Mouse (Mus musculus) embryonic facial prominence, embryonic 13.5 days (tissue): ENCODE measurements around the gene Ralb. TPM values are rescaled to one million over a fixed set of nuclear protein-coding genes. Genes with fewer than 3 reads are reported as not detected.

ENCODE experiments used
- ATAC-seq: fragments of 200-750 bp; cut with Nextera tagmentation; 2 replicates; pipeline ENCODE4 v1.8.0; 2017; ENCODE audit warnings: low read depth; ENCODE audit not compliant: insufficient number of reproducible peaks, insufficient read depth, low FRiP score, low TSS enrichment
- H3K27ac ChIP-seq: fragments of 300-500 bp; sonication (generic); 2 replicates; pipeline ENCODE4 v1.5.1; 2015; ENCODE audit warnings: moderate library complexity, mild to moderate bottlenecking, inconsistent platforms
- H3K27me3 ChIP-seq: fragments of 300-500 bp; sonication (generic); 2 replicates; pipeline ENCODE4 v1.6.1; 2015; ENCODE audit warnings: mild to moderate bottlenecking, inconsistent platforms
- H3K36me3 ChIP-seq: fragments of 300-500 bp; sonication (generic); 2 replicates; pipeline ENCODE4 v1.6.1; 2015; ENCODE audit warnings: mild to moderate bottlenecking, inconsistent platforms
- H3K4me1 ChIP-seq: fragments of 300-500 bp; sonication (generic); 2 replicates; pipeline ENCODE4 v1.6.1; 2015; ENCODE audit warnings: inconsistent platforms
- H3K4me2 ChIP-seq: fragments of 300-500 bp; sonication (generic); 2 replicates; pipeline ENCODE4 v1.6.1; 2015; ENCODE audit warnings: moderate library complexity, mild to moderate bottlenecking, inconsistent platforms
- H3K4me3 ChIP-seq: fragments of 300-500 bp; sonication (generic); 2 replicates; pipeline ENCODE4 v1.5.1; 2015; ENCODE audit warnings: mild to moderate bottlenecking, inconsistent platforms
- H3K9ac ChIP-seq: fragments of 300-500 bp; sonication (generic); 2 replicates; pipeline ENCODE4 v1.6.1; 2015; ENCODE audit warnings: mild to moderate bottlenecking, inconsistent platforms
- H3K9me3 ChIP-seq: fragments of 300-500 bp; sonication (generic); 2 replicates; pipeline ENCODE4 v1.6.1; 2016; ENCODE audit warnings: inconsistent platforms
- WGBS: fragments of 180-500 bp; shearing (Covaris S2); methylation state at CpG from one replicate; pipeline ENCODE4 v1.1.7; 2015; ENCODE audit warnings: mixed read lengths; 5-methylcytosine and 5-hydroxymethylcytosine counted together
- polyA plus RNA-seq: library from polyadenylated mRNA; unstranded; fragments of >200 nt; fragmentation: Nextera tagmentation; extraction: Ambion mirVana; gene quantifications from 2 replicates; pipeline ENCODE4 v1.2.1, GENCODE M21; 2015

The Ralb gene
- polyA plus RNA-seq, 1 experiment from 2014 or later, result 117 TPM

DNA sequence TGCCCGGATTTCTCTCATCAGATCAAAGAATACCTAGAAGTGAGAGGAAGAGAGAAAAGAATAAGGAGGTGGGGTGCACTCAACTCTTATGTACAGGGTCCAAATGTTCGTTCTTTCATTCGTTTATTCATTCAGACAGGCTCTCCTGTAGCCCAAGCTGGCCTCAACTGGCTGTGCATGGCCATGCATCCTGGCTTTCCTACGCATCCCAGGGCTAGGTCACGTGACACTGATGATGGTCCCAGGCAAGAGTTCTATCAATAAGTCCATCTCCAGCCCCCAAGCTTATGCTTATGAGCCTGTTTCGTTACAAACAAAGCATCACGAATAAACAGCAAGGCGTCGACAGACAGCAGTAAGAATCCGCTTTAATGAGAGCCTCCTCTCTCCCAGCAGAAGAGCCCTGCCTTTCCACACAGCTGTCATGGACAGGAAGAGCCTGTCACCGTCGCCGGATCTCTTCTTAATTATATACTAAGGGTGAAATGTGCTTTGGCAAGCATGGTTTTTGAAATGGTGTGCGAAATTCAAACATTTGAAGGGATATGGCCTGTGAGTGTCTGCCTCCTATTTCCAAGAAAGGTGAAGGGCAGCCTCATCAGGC lies 32.7 kb downstream of the Ralb start:
- ATAC-seq, result no peak
- no peak overlapping the region for H3K4me2 ChIP-seq
- H3K9me3 ChIP-seq, result no peaks in the 10 kb centered on the region
- H3K4me1 ChIP-seq, result peaks cover 11% of the 10 kb centered on the region
- no peaks in the 10 kb centered on the region for H3K27me3 ChIP-seq
- WGBS, result 61% methylated on average over 14 of the region's 14 CpGs
- H3K27ac ChIP-seq, result no peak overlapping the region
- H3K9ac ChIP-seq, result no peak overlapping the region
- H3K36me3 ChIP-seq, result peaks cover 49% of the 10 kb centered on the region
- no peak overlapping the region for H3K4me3 ChIP-seq

DNA sequence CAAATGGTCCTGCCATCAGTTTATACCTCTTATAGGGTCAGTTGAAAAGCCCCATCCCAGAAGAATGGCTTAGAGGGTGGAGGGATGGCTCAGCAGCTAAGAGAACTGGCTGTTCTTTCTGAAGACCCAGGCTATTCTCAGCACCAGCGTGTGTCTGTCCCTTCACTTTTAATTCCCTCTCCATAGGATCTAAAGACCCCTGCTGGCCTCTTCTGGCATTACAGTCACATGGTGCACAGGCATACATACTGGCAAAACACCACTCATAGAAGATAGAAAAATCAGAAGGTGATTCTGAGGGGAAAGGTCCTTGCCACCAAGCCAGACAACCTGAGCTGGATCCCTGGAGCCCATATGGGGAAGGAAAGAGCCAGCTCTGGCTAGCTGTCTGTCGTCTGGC lies 41.2 kb downstream of the Ralb start:
- Histone ChIP-seq H3K4me2 (no peak overlapping the region), H3K9me3 (no peaks in the 10 kb centered on the region), H3K27ac (no peak overlapping the region), H3K4me3 (no peak overlapping the region), H3K27me3 (no peaks in the 10 kb centered on the region), H3K4me1 (peaks cover 5% of the 10 kb centered on the region; the same call in 1 of the 2 replicates), H3K9ac (no peak overlapping the region), H3K36me3 (no peaks in the 10 kb centered on the region)
- 44% methylated on average over 2 of the region's 2 CpGs for WGBS
- no peak for ATAC-seq

DNA sequence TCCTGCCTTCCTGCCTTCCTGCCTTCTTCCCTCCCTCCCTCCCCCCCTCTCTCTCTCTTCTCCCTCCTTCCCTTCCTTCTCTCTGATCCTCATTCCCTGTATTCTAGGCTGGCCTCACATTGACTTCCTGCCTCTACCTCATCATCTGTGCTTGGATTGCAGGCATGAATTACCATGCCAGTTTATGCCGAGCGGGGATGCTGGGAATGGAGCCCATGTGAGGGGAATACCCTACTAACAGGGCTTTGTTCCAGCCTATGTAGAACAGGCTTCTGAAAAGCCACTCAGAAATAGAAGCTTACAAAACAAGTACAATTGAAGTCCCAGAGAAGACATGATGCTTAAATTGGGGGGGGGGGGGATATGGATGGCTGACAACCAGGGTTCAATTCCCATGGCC lies 44.5 kb downstream of the Ralb start:
- no peak overlapping the region for H3K4me2 ChIP-seq
- H3K27ac ChIP-seq, result no peak overlapping the region
- no peak overlapping the region for H3K9ac ChIP-seq
- 62% methylated on average over 2 of the region's 2 CpGs for WGBS
- H3K4me1 ChIP-seq, result peaks cover 20% of the 10 kb centered on the region
- no peak for ATAC-seq
- 0 out of 2 replicates have a peak, but pooled peaks cover 8% of the 10 kb centered on the region for H3K27me3 ChIP-seq
- H3K9me3 ChIP-seq, result no peaks in the 10 kb centered on the region
- no peak overlapping the region for H3K4me3 ChIP-seq
- no peaks in the 10 kb centered on the region for H3K36me3 ChIP-seq

DNA sequence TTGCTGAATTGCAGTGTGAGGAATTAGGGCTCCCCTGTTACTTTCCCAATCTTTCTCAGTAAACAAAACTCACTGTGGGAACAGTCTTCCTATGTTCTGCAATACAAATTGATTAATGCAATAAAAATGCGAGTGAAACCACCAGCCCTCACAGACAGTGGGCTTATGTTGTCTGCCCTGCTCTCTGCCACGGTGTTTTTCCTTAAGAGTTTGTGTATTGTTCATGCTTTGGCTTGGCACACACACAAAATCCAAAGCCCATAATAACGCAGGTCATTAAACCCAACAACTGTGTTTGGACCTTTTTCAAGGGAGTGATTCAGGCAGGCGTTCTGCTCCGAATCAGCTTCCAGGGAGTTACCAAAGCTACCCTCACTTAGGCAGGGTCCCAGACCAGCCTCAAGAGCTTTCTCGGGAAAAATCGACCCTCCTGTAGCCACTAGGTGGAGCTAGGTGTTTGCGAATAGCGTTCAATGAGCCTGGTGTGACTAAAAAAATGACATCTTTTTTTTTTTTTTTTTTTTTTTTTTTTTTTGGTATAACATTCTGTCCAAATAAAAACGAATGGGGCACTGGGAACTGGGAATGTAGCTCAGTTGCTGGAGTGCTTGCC lies 46.5 kb downstream of the Ralb start:
- H3K4me1 ChIP-seq, result peaks cover 24% of the 10 kb centered on the region
- H3K27ac ChIP-seq, result no peak overlapping the region
- no peak overlapping the region for H3K4me3 ChIP-seq
- H3K36me3 ChIP-seq, result no peaks in the 10 kb centered on the region
- peak overlapping the region; percentile 45; the same call in 1 of the 2 replicates for H3K4me2 ChIP-seq
- no peaks in the 10 kb centered on the region for H3K9me3 ChIP-seq
- no peak overlapping the region for H3K9ac ChIP-seq
- 0 out of 2 replicates have a peak, but pooled peaks have one; percentile 45 for ATAC-seq
- 10% methylated on average over 10 of the region's 10 CpGs for WGBS
- 0 out of 2 replicates have a peak, but pooled peaks cover 8% of the 10 kb centered on the region for H3K27me3 ChIP-seq

DNA sequence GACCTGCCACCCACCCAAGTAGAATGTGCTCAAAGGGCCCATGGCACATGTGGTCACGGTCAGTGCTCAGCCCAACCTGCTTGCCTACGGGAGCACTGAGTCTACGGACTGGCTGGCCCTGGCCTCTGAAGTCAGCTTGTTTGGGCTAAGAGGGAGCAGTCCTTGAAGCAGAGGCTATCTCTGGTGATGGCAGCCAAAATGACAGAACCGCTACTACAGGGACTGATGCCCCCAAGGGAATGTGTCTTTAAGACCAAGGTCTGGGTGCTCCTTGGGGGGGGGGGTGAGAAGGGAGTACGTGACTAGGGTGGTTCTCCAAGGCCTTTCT lies 47.1 kb downstream of the Ralb start:
- Histone ChIP-seq H3K4me3 (no peak overlapping the region), H3K4me2 (peak overlapping the region; percentile 45), H3K9me3 (no peaks in the 10 kb centered on the region), H3K4me1 (peaks cover 24% of the 10 kb centered on the region), H3K9ac (no peak overlapping the region), H3K27ac (no peak overlapping the region), H3K36me3 (no peaks in the 10 kb centered on the region), H3K27me3 (0 out of 2 replicates have a peak, but pooled peaks cover 8% of the 10 kb centered on the region)
- ATAC-seq, result no peak
- WGBS, result 56% methylated on average over 5 of the region's 5 CpGs

DNA sequence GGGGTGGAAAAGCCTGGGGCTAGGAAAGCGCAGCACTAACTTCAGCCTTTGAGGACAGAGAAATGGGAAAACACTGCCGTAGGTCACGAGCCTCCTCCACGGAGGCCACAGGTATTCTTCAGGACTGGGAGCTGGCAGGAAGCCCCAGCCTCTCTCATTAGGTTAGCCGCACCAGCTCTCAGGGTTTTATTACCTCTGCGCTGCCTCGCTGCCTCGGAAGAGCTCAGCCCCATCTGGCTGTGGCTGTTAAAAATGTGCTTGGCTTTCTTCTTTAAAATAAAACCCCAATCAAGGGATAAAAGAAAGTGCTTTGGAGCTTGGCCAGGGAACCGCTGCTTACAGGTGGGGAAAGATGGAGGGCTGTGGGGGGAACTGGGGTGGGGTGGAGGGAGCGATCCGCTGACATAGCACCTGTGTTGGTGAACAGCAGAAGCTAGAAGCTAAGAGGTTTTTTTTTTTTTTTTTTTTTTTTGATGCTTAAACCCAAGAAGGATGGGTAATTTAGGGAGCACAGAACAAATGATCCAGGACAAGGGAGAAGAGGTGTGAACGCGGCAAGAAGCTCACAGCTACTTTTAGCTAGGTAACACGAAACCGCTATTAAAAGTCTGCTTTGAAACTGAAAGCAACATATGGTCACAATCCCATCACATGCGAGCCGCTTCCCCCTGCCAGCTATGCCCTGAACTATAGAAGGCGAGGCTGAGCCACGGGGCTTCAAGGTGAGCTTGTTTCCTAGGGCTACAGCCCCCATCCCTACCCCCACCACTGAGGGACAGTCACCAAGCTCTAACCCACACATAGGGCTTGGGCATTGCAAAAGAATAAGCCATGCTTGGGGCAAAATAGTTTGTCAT lies 47.7 kb downstream of the Ralb start:
- peaks cover 24% of the 10 kb centered on the region for H3K4me1 ChIP-seq
- H3K9ac ChIP-seq, result no peak overlapping the region
- H3K27me3 ChIP-seq, result 0 out of 2 replicates have a peak, but pooled peaks cover 8% of the 10 kb centered on the region
- H3K27ac ChIP-seq, result no peak overlapping the region
- ATAC-seq, result no peak
- H3K4me2 ChIP-seq, result peak overlapping the region; percentile 45
- H3K36me3 ChIP-seq, result no peaks in the 10 kb centered on the region
- no peaks in the 10 kb centered on the region for H3K9me3 ChIP-seq
- WGBS, result 23% methylated on average over 19 of the region's 19 CpGs
- peak overlapping the region; percentile 18; the same call in 1 of the 2 replicates for H3K4me3 ChIP-seq

DNA sequence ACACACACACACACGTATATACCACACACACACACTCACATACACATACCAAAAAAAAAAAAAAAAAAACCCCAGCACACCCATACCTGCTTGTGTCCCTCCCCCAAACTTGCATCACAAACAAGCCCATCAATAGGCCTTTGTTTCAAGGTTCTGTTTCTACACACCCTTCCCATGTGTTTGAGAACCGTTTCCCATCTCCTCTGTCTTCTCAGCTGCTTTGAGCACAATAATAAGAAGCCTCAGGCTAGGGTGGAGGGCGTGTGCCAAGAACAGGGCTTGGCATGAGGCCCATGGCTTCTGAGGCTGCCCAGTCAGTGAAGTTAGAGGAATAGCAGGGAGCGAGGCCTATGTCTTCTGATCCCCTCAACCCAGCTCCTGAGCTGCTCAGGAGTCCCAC lies 50.9 kb downstream of the Ralb start:
- WGBS, result 43% methylated on average over 4 of the region's 4 CpGs
- Histone ChIP-seq H3K9me3 (no peaks in the 10 kb centered on the region), H3K36me3 (no peaks in the 10 kb centered on the region), H3K27me3 (0 out of 2 replicates have a peak, but pooled peaks cover 8% of the 10 kb centered on the region), H3K27ac (no peak overlapping the region), H3K4me1 (peaks cover 27% of the 10 kb centered on the region), H3K9ac (no peak overlapping the region), H3K4me2 (no peak overlapping the region), H3K4me3 (no peak overlapping the region)
- ATAC-seq, result no peak

DNA sequence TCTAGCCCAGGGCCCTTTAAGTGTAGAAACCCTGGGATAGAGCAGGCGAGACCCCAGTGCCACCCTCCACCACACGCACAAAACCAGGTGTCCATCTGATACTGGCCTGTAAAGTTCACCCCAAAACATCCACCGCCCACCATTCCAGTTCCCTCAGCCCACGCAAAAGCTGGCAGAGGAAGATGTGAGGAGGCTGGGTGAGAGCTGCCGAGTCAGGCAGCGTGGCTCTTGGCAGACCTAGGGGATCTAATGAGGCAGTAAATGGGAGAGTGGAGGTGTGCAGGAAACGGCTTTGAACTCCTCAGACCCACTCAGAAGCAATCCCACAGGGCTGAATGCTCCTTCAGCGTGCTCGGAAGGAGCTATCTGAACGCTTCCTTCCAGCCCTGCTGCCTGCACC lies 53.2 kb downstream of the Ralb start:
- Histone ChIP-seq H3K9ac (no peak overlapping the region), H3K27ac (no peak overlapping the region), H3K4me2 (no peak overlapping the region), H3K27me3 (0 out of 2 replicates have a peak, but pooled peaks cover 7% of the 10 kb centered on the region), H3K9me3 (no peaks in the 10 kb centered on the region), H3K36me3 (no peaks in the 10 kb centered on the region), H3K4me1 (peaks cover 8% of the 10 kb centered on the region; the same call in 1 of the 2 replicates), H3K4me3 (no peak overlapping the region)
- ATAC-seq, result no peak
- 61% methylated on average over 10 of the region's 10 CpGs for WGBS

DNA sequence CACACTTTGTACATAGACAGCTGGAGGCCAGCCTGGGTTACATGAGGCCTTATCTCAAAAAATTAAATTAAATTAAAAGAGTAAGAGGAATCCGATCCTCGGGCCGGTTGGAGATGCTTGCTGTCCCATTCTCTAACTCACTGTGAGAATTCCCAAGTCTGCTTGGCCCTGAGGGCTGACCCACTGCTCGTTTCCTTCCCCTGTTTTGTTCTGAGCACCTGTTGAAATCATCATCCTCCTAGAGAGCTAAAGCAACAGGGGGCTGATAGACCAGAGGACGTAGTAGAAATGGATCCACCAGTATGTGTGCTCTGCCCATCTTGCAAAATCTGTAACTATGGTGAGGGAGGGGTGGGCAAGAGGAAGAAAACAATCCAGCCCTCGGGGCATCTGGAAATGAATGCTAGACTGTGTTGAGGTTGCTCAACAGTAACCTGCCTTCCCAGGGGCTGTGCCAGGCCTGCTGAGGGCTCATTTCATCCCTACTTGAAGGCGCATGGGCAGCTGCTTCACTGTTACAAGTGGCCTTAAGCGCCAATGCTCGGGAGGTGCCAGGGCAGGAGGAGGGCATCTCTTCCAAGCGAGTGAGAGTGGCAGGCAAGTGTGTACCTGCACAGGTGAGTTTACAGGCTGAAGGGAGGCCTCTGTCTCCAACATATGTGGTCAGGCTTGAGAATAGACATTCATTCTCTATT lies 53.8 kb downstream of the Ralb start:
- Histone ChIP-seq H3K9me3 (no peaks in the 10 kb centered on the region), H3K27me3 (0 out of 2 replicates have a peak, but pooled peaks cover under 1% of the 10 kb centered on the region), H3K4me2 (no peak overlapping the region), H3K4me3 (no peak overlapping the region), H3K4me1 (peaks cover 8% of the 10 kb centered on the region; the same call in 1 of the 2 replicates), H3K27ac (no peak overlapping the region), H3K36me3 (no peaks in the 10 kb centered on the region), H3K9ac (no peak overlapping the region)
- WGBS, result 65% methylated on average over 10 of the region's 10 CpGs
- no peak for ATAC-seq

DNA sequence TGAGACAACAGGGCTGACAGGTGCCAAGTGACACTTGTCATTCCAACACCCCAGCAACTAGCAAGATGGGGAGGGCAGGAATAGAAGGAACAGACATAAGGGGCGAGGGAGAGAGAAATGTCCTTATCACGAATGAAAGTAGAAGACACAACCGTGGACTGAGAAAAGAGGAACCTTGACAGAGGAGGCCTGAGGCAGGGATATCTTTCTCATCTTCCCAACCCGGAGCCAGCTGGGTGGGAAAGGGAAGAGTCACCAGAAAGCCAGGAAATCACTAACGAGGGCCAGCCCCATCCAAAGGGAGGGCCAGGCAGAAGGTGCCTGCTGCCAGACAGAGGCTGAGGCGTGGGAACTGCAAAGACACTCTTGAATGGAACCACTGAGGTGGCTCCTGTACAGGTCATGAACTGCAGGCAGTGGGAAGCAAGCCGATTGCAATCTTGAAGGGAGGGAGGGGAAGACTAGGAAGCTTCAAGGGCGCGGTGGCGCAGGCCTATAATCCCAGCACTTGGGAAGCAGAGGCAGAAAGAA lies 57.8 kb downstream of the Ralb start:
- no peak for ATAC-seq
- Histone ChIP-seq H3K9ac (no peak overlapping the region), H3K4me3 (no peak overlapping the region), H3K4me1 (0 out of 2 replicates have a peak, but pooled peaks cover 4% of the 10 kb centered on the region), H3K4me2 (no peak overlapping the region), H3K9me3 (no peaks in the 10 kb centered on the region), H3K27me3 (no peaks in the 10 kb centered on the region), H3K36me3 (no peaks in the 10 kb centered on the region), H3K27ac (no peak overlapping the region)
- 60% methylated on average over 10 of the region's 10 CpGs for WGBS
